Mouse (Mus musculus): ENCODE data around the gene Olfr524.

DNA sequence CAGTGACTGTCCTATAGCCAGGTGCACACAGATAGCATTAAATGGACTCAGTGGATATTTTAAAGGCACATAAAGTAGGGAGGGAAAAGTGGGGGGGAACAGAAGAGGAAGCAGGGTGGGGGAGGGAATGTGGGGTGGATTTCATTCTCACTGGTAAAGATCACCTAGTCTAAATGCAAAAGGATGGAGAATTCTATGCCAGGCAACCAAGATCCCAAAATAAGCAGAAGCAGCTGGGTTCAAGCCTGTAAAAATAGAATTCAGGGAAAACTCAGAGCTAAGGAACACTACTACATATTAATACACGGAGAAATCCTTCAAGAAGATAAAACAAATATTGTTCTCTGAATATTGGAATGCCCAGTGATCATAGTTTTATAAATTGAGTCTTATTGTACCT lies 37.8 kb downstream of the Olfr524 start:
- TF ChIP-seq GATA1 (IDR thresholded peaks at IDR 0.05; ENCODE audit: low read length) (no peak), TAL1 (IDR thresholded peaks at IDR 0.05; ENCODE audit: low read length) (no peak)
